Mouse (Mus musculus) gastrocnemius, postnatal 14 days (tissue): Measurements from ENCODE around the gene Ifi27l2a. TPM values are rescaled to one million over a fixed set of nuclear protein-coding genes. Genes with fewer than 3 reads are reported as not detected.

ENCODE experiments used
- DNase-seq: peaks from one replicate; pipeline ENCODE4 v3.0.0; 2021; ENCODE audit warnings: mixed read lengths
- intact Hi-C: fragments of 180-260 bp; cut with DNase I; formaldehyde crosslinking; loops from one replicate; pipeline ENCODE4 v1.15.1; 2025; ENCODE audit warnings: low total_unique reads
- total RNA-seq, 2 experiments: library from RNA; stranded (reverse); gene quantifications; 2 replicates each; pipeline ENCODE4 v1.2.3; 2021

The Ifi27l2a gene
- total RNA-seq, 2 experiments from 2014 or later: 4.7 to 4.9 TPM

DNA sequence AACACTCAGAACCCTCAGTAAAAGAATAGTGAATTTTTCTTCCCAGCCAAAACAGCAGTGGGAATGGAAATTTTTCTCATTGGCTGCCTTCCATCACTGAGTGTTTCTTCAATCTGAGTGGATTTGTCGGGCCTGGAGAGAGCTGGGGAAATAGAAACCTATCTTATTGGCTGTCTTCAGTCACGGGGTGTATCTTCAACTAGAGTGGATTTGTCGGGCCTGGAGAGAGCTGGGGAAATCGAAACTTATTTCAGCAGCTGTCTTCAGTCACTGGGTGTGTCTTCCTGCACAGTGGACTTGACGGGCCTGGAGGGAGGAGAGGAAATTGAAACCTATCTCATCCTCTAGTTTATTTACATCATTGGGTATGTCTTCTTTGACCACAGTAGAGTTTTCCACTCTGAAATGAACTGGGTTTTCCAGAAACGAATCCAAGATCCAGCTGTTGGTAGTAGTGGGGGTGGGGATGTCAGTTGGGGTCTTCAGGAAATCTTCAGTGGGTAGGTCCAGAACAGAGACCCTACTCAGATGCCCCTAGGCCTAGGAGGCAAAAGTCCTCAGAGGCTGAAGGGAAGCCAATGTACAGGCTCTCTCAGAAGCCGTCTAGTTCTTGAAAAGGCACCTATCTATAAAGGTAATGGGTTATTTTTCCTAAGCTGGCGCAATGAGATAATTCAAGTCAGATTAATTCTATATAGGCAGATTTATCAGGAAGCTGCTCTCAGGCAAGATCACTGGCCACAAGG is 9.3 kb downstream of the Ifi27l2a start, which contains the start of gene Ifi27:
TSS of gene Ifi27 (plus strand) at position 226 of the 746 bp plus-strand sequence.
- intact Hi-C loops: no loop called here
- peak; percentile 58 for DNase-seq

DNA sequence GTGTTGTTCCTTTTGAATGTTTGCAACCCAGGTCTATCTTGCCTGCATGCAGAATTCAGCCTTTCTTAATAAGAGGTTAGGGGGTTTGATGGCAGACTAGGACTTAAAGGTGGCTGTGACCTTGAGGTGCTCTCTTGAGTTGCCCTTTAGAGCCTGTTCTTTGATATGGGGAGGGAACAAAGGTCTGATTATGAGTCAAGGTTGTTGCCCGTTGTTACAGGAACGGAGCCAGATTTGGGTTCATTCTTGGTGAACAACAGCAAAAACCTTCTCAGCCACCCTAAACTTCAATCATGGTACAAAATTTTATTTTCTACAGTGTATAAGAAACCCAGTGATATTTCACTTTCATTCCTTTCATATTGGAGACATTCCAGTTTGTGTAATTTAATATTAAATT is 10.1 kb downstream of the Ifi27l2a start:
- DNase-seq: no peak
- intact Hi-C loops: no loop called here

DNA sequence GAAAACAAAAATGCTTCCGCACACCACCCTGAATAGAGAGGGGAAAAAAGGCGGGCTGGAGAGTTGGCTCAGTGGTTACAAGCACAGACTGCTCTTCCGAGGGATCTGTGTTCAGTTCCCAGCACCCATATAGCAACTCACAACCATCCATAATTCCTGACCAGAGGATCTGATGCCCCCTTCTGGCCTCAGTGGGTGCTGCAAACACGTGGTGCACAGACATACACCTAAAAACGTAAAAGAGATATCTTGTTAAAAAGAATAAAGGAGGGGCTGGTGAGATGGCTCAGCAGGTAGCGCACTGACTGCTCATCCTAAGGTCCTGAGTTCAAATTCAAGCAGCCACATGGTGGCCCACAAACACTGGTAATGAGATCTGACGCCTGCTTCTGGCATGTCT is 16.8 kb downstream of the Ifi27l2a start:
- DNase-seq: no peak
- intact Hi-C loops: loop anchor here (2.0 kb wide), 1 partner anchor 66 kb away; no protein-coding TSS in a partner anchor

DNA sequence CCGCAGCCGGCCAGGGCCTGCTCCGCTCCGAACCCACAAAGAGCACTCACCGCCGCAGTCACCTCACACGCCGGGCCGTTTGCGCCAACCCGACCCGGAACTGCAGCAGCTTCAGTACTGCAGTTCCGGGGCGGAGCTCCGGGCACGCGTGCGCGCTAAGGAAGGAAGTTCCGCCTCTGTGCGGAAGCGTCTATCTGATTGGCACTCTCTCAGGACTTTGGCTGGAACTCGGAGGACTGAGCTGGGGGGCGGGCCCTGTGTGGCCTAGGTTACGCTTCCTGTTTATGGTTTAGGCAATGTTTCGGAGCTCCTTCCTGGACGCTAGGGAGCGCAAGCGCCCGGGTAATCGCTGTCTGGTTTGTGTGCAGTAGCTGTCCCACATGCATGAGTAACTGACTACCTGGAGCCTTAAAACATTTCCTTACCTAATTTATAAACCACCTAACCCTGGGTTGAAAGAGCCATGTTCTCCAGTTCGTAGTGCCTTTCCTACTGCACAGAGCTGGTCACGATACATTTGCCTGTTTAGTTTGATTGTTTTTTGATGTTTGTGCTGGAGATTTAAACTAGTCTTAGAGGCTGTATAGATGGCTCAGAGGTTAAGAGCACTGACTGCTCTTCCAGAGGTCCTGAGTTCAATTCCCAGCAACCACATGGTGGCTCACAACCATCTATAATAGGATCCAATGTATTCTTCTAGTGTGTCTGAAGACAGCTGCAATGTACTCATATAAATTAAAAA is 17.6 kb downstream of the Ifi27l2a start, which contains the start of gene Ddx24:
TSS of gene Ddx24 (minus strand) at position 102 of the 742 bp plus-strand sequence.
- peak; percentile 97 for DNase-seq
- intact Hi-C loops: loop anchor here (2.0 kb wide), 1 partner anchor 67 kb away; no protein-coding TSS in a partner anchor

DNA sequence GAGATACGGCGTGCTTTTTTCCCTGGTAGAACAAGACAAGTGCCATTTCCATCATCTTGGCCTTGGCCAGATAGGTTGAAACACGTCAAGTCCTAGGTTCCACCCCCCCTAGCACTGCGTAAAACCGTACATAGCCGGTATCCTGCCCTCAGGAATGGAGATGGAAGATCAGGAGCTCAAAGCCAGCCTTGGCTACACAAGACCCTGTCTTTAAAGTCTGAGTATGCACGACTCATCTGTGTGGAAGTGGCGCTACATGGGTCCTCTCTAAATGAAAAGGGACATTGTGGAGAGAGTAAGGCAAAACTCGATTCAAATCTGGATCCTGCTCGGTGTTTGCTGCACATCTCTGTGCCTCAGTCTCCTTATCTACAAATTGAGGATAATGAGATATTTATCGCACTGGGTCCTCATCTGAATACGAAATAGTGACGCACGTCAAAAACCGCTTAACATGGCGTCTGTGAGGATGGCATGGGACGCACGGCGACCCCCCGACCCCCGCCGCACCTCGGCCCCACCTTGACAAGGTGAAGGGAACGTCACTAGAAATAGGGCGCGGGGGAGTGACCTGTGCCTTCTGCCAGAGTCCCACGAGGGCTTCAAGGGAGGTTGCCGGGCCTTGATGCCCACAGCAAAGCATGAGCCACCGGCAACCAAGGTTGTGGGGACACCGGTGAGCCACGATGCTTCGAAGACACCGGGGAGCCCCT is 18.3 kb downstream of the Ifi27l2a start:
- intact Hi-C loops: no loop called here
- DNase-seq: no peak

DNA sequence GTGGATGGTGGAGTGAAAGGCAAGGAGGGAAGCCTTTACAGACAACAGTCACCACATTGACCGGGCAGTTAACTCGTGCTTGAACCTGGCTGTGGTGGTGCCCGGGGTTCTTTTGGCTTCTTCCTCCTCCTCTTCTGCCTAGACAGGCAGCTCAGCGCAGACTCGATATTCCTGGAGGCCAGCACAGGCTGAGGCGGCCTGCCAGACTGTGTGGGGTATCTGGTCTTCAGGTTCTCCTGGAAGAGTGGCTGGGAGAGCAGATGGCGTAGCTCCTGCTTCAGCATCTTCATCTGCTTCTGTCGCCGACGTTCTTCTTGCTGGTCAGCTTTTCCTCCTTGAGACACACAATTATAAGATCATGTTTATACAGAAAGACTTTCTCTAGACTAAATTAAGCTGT is 35.3 kb downstream of the Ifi27l2a start:
- DNase-seq: no peak
- intact Hi-C loops: no loop called here

DNA sequence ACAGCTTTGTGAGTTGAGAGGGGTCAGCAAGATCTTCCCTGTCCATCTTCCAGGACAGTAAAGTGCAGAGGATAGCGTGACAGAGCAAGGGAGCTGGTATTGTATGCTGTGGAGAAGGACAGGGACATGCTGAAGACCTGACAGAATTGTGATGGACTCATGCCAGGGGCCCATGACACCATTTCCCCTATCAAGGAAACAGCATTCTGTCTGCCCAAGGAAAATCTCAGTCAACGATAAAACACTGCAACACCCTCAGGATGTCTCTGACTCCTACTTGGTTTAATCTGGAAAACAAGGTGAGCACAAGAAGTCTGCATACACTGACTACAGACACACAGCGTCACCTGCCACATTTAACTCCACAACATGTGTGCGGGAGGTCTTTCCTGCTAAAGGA is 35.8 kb downstream of the Ifi27l2a start, which contains the start of gene 9330161L09Rik:
TSS of gene 9330161L09Rik (minus strand) at position 101 of the 400 bp plus-strand sequence.
- DNase-seq: no peak
- intact Hi-C loops: no loop called here

DNA sequence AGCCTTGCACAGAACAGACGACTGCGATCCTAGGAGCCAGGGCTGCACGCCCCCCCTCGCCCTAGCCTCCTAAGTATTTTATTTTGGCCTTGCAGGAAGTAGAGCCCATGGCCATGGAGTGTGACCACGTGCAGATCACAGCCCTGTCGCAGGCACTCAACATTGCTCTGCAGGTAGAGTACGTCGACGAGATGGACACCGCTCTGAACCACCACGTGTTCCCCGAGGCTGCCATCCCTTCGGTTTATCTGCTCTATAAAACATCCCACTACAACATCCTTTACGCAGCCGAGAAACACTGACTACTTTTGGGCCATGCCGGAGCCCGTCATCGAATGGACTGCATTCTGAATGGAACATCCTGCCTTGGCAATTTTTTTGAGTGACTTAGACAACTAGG is 39.3 kb downstream of the Ifi27l2a start:
- intact Hi-C loops: no loop called here
- DNase-seq: no peak

DNA sequence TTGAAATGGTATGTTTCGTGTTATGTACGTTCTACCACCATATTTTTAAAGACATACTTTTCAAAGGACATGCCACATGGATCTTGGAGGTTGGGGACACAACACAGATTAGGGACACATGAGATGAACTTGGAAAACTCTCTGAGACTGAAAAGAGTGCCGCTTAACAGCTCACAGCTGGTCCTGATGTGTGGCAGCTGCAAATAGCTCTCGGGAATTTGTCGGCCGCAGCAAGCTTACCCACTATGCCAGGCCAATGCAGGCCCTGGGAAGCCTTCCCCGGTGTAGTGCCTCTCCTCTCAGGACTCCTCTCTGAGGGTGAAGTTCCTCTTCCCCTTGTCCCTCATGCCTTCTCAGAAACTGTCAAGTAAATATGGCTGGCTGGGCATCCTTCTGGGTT is 46.7 kb downstream of the Ifi27l2a start:
- DNase-seq: no peak
- intact Hi-C loops: no loop called here

DNA sequence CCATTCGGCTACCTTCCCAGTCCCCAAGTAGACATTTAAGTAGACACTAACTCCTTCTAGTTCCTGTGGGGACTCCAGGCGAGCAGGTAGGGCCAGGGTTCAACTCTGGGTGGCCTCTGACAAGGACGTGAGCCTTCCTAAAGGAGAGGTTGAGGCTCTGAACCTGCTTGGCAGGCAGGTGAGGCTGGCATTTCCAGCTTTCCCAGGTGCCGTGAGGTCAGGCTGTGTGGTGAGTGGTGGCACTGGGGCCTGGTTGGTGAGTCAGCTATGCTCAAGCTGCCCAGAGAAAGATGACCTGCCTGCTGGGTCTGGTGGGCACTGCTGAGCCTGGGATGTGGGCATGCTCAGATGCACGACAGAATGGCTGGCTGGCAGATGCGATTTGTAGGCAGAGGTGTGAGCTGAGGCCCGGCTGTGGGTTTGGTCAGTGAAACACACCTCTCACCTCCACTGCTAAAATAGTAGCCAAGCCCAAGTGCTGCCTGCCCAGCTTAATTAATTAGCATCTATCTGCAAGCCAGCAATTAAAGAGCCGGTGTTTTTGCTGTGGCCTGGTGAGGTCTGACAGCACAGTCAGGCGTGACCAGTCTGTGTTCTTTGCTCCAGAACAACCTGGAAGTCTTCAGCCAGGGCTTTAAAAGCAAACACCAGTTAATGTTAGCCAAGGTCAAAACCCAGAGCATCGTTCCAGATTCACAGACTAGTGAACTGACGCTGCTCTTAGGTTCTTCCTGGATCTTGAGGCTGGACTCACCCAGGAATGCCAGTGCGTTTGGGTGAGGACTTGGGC is 47.8 kb downstream of the Ifi27l2a start:
- intact Hi-C loops: no loop called here
- DNase-seq: no peak

DNA sequence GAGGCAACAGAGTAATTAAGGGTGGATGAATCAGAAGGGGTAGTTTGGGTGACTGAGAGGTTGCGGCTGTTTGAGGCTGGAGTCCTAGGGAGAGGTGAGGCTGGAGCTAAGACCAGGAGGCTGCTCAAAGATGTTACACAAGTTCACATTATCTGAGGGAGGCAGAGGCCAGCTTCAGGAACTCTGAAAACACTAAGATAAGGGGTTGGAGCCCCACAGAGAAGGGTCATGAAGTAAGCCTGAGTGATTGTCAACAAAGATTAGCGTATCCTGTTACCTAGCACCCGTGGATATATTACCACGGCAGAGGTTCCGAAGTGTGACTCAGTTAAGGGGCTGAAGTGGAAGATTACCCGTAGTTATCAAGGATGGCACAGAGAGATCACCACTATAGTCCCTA is 50.0 kb downstream of the Ifi27l2a start:
- intact Hi-C loops: no loop called here
- no peak for DNase-seq

Other genes starting within 250 kb of the Ifi27l2a start
- gene Prima1, start 201.5 kb downstream of the Ifi27l2a start, total RNA-seq: 10 to 100 TPM in 1 of 2 experiments, 1 to 10 TPM in 1; 2.3 to 14.0 TPM
- not detected for gene Fam181a, start 132.7 kb downstream of the Ifi27l2a start, total RNA-seq
- gene Asb2, start 87.7 kb downstream of the Ifi27l2a start, total RNA-seq: 100 to 1,000 TPM; 113 to 172 TPM
- 1 to 10 TPM; 3.1 to 3.6 TPM for gene Otub2, start 55.0 kb downstream of the Ifi27l2a start, total RNA-seq
- gene 9330161L09Rik, start 35.9 kb downstream of the Ifi27l2a start, total RNA-seq: under 1 TPM; 0.62 to 0.70 TPM
- 10 to 100 TPM; 45.6 to 45.9 TPM for gene Ddx24, start 17.9 kb downstream of the Ifi27l2a start, total RNA-seq
- gene Ifi27, start 9.5 kb downstream of the Ifi27l2a start, total RNA-seq: 10 to 100 TPM; 77.7 to 79.1 TPM
- not detected for gene Ifi27l2b, start 13.5 kb upstream of the Ifi27l2a start, total RNA-seq
- gene Ppp4r4, start 88.6 kb upstream of the Ifi27l2a start, total RNA-seq: under 1 TPM; 0.27 to 0.84 TPM
- not detected for gene Serpina10, start 187.8 kb upstream of the Ifi27l2a start, total RNA-seq
- gene Serpina6, start 213.5 kb upstream of the Ifi27l2a start, total RNA-seq: not detected
- gene Serpina16, start 232.5 kb upstream of the Ifi27l2a start, total RNA-seq: not detected